Mouse (Mus musculus) testis, adult 2 months (tissue): Measurements from ENCODE around the gene Ntn1.

Experiments used
- CTCF ChIP-seq: fragments of 200-500 bp; IDR thresholded peaks from 2 replicates; pipeline ENCODE4 v1.5.1; 2012; ENCODE audit warnings: low read depth, mild to moderate bottlenecking, inconsistent platforms, low read length, moderate library complexity; ENCODE audit not compliant: control insufficient read depth, insufficient read depth, insufficient replicate concordance
- POLR2A ChIP-seq: fragments of 200-500 bp; IDR thresholded peaks from 2 replicates; pipeline ENCODE4 v1.6.1; 2012; ENCODE audit warnings: low read depth, mild to moderate bottlenecking, inconsistent platforms, low read length, moderate library complexity; ENCODE audit not compliant: control insufficient read depth

DNA sequence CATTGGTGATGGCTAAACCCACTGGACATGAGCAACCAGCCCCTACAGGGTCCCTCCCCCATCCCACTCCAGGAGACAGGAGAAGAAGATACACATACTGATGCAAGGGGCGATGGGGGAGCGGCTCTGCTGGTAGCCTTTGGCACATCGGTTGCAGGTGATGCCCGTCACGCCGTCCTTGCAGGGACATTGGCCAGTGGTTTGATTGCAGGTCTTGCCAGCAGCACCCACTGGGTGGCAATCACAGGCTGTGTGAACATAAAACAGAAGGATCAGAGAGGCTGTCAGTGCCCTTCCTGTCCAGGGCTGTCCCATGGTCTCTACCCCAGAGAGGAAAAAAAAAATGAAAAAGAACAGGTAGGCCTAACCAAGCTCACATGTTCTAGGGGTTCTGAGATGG lies 140.2 kb downstream of the Ntn1 start:
- TF ChIP-seq CTCF (no peak), POLR2A (no peak)
